Mouse (Mus musculus) bone marrow, adult 2 months (tissue): ENCODE results near the gene Rasgef1c.

Experiments used
- CTCF ChIP-seq: fragments of 200-500 bp; IDR thresholded peaks from 2 replicates; pipeline ENCODE4 v1.5.1; 2011; ENCODE audit warnings: low read length, control low read depth; ENCODE audit not compliant: control insufficient read depth, insufficient read depth
- POLR2A ChIP-seq: fragments of 200-500 bp; IDR thresholded peaks from 2 replicates; pipeline ENCODE4 v1.6.1; 2011; ENCODE audit warnings: low read depth, mild to moderate bottlenecking, control low read depth, low read length, borderline replicate concordance; ENCODE audit not compliant: control insufficient read depth

GRCm38 (mm10) chr11:49879950-49880642 lies 21.5 kb upstream of the Rasgef1c start:
- TF ChIP-seq CTCF (no peak), POLR2A (no peak)
